Mouse (Mus musculus): ENCODE data around the gene S1pr3.

- TF ChIP-seq ZNF384 (IDR thresholded peaks at IDR 0.05; ENCODE audit: low read depth, low read length) = no peak
- no peak for TF ChIP-seq MAFK (IDR thresholded peaks at IDR 0.05; ENCODE audit: insufficient read depth, low read depth, low read length)
- TF ChIP-seq HCFC1 (IDR thresholded peaks at IDR 0.05; ENCODE audit: borderline replicate concordance, insufficient read depth, low read length) = no peak
- TF ChIP-seq CHD2 (IDR thresholded peaks at IDR 0.05; ENCODE audit: low read depth, low read length) = no peak
Measured at GRCm38 (mm10) chr13:51416727-51417126, 8.3 kb downstream of the S1pr3 start.

All from ES-E14 (cell line).